7 mouse cellular contexts compared by ENCODE assay signal in the genomic region with DNA sequence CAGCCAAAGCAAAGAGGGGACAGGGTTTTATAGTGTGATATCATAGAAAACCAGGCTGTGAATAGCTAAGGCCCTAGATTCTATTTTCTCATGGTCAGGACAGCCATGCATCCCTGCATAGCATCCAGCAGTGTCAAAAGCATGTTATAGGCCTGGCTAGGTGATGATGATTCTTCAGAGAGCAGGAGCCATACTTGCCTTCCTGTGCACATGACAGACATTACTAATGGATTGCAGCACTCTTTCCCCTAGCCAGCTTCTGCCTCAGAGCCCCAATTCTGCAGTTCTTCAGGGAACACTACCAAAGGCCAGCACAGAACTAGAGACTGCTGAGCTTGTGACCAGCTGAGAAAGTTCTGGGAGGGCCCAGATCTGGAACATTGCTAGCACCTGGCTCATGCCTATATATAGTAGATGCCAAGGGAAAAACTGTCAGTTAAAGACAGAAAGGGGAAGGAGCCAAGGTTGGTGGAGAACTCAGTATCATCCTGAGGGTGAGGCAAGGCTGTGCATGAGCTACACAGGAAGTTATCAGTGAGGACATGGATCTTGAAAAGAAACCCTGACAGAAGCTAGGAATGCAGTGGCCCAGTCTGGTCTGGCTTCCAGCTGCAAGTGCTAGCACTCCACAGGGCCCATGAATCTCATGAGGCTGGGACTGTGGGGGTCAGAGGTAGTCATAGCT.
DNase-seq lines count a peak whose midpoint lies in the region; ATAC-seq and TF ChIP-seq lines count a peak whose summit lies in the region.

No protein-coding gene starts in this region.

- no peak for TF ChIP-seq CTCF in liver, adult 2 months (IDR thresholded peaks at IDR 0.05; ENCODE audit: low read depth, low read length)

- DNase-seq in liver, adult 2 months (ENCODE audit: extremely low read depth, low read depth, low spot score) = peak; percentile 22
- DNase-seq in liver = no peak
- DNase-seq in monocyte, adult 2 months (ENCODE audit: low read depth in 1 of 2, low spot score in 2 of 2) = peak; percentile 43 to 45
- DNase-seq in cerebellum, adult 11 months = no peak
- DNase-seq in embryo, embryonic 10.5 days (ENCODE audit: low spot score) = no peak

- H3K4me1 ChIP-seq in liver, adult 2 months (ENCODE audit: control insufficient read depth, insufficient read depth, low read length) = peaks cover 6% of the 10 kb centered on the region; the same call in 1 of the 2 replicates
- H3K4me1 ChIP-seq in heart, embryonic 13.5 days = peaks cover 46% of the 10 kb centered on the region

- ATAC-seq in activated CD4-positive, CD25-positive, alpha-beta regulatory T cell, adult 4 months = peak; percentile 10
- ATAC-seq in heart, embryonic 13.5 days (ENCODE audit: extremely low read depth, insufficient number of reproducible peaks, low FRiP score, low TSS enrichment) = no peak

- peak overlapping the region; percentile 96 for H3K27ac ChIP-seq in liver, adult 2 months (replicated peaks; ENCODE audit: insufficient read depth, low read depth, low read length)
- peak overlapping the region; percentile 91 for H3K27ac ChIP-seq in heart, embryonic 13.5 days (replicated peaks)

- H3K79me2 ChIP-seq in liver, adult 2 months (ENCODE audit: control insufficient read depth, insufficient read depth, low read length) = no peaks in the 10 kb centered on the region

- peak overlapping the region; percentile 10; the same call in 1 of the 2 replicates for H3K9ac ChIP-seq in liver, adult 2 months (ENCODE audit: low read depth, low read length)
- peak overlapping the region; percentile 72; the same call in 1 of the 2 replicates for H3K9ac ChIP-seq in heart, embryonic 13.5 days

- H3K27me3 ChIP-seq in liver, adult 2 months (ENCODE audit: control insufficient read depth, insufficient read depth, low read length) = no peaks in the 10 kb centered on the region
- no peaks in the 10 kb centered on the region for H3K27me3 ChIP-seq in heart, embryonic 13.5 days (replicated peaks)

- TF ChIP-seq POLR2A in liver, adult 2 months (IDR thresholded peaks at IDR 0.05; ENCODE audit: extremely low read depth, insufficient read depth, low read length) = no peak

- H3K36me3 ChIP-seq in liver, adult 2 months (ENCODE audit: control insufficient read depth, insufficient read depth, low read length) = no peaks in the 10 kb centered on the region
- no peaks in the 10 kb centered on the region for H3K36me3 ChIP-seq in heart, embryonic 13.5 days

- H3K4me2 ChIP-seq in heart, embryonic 13.5 days = peak overlapping the region; percentile 61

- no peak overlapping the region for H3K4me3 ChIP-seq in liver, adult 2 months (ENCODE audit: insufficient read depth, low read depth, low read length)
- peak overlapping the region; percentile 29; the same call in 1 of the 2 replicates for H3K4me3 ChIP-seq in heart, embryonic 13.5 days

- H3K9me3 ChIP-seq in heart, embryonic 13.5 days = no peaks in the 10 kb centered on the region

Comparison
In these comparisons a context has a peak if more than half of its experiments do, and no peak if none do; other contexts are left out.
1. DNase-seq: peak in liver, adult 2 months (single experiment) and monocyte, adult 2 months (2 of 2); none in liver (single experiment), cerebellum, adult 11 months (single experiment) and embryo, embryonic 10.5 days (single experiment).